Mouse (Mus musculus): ENCODE results near the gene Oas1g. TPM values are rescaled to one million over a fixed set of nuclear protein-coding genes. Genes with fewer than 3 reads are reported as not detected.
"Not testable (repeated sequence)": the region's sequence is repeated elsewhere in the genome, so short reads cannot be mapped to it uniquely, and the experiment has no call there.

Oas1g gene
- total RNA-seq (2021), result not detected

DNA sequence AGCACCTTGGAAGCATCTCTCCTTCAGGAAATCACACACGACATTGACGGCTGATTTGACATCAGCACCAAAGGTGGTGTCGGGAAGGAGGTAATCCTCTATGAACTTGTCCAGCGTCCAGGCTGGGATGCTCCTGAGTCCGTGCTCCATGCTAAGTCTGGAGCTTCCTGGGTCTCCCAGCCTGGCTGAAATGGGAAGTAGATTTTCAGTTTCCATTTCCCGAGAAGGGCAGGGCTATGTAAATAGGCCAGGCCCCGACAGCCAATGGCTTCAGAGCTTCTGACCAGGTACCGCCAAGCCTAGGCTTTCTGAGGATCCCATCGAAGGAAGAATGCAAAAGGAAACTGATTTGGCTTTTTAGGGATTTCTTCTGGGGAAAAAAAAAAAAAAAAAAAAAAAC is at the start of gene Oas1g:
Gene Oas1g (minus strand): TSS at position 201 of the 400 bp plus-strand sequence.
- DNase-seq (ENCODE audit: extremely low spot score in 1 of 2, low spot score in 1 of 2), result not testable (repeated sequence)

GRCm38 (mm10) chr5:120933966-120934365 is 46.6 kb upstream of the Oas1g start:
- DNase-seq (ENCODE audit: extremely low spot score in 1 of 2, low spot score in 1 of 2), result no peak

GRCm38 (mm10) chr5:120927036-120927435 is 39.6 kb upstream of the Oas1g start:
- no peak for DNase-seq (ENCODE audit: extremely low spot score in 1 of 2, low spot score in 1 of 2)

DNA sequence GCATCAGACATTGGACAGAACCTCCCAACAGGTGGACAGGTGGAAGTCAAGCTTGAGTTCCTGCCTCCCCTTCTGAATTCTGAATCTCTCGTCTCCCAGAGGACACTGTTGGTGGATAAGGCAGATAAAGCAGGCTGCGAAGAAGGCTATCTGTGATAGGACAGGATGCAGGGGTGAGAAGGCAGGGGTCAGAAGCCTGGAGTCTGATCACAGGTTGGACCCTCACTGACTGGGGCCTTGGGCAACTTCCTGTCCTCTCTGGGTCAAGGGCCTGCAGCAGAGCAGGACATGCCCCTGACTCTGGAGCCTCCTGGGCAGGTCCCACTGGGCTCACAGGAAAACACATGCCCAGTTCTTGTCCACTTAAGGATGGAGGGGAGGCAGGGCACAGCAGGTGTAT is 38.9 kb upstream of the Oas1g start:
- not testable (repeated sequence) for DNase-seq (ENCODE audit: extremely low spot score in 1 of 2, low spot score in 1 of 2)

DNA sequence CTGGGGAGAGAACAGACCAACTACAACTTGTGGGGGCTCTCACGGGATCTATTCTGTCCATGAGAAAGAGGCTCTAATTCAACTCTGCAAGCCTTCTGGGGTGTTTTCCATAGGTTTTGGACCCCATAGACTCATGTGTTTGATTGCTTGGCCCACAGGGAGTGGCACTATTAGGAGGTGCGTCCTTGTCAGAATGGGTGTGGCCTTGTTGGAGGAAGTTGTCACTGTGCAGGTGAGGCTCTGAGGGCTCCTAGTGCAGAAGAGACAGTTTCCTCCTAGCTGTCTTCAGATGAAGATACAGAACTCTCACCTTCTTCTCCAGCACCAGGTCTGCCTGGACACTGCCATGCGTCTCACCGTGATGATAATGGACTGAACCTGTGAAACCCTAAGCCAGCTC is 37.1 kb upstream of the Oas1g start:
- DNase-seq (ENCODE audit: extremely low spot score in 1 of 2, low spot score in 1 of 2), result not testable (repeated sequence)

GRCm38 (mm10) chr5:120923969-120924368 is 36.6 kb upstream of the Oas1g start:
- no peak for DNase-seq (ENCODE audit: extremely low spot score in 1 of 2, low spot score in 1 of 2)

GRCm38 (mm10) chr5:120920296-120920695 is 32.9 kb upstream of the Oas1g start:
- no peak for DNase-seq (ENCODE audit: extremely low spot score in 1 of 2, low spot score in 1 of 2)

GRCm38 (mm10) chr5:120919156-120919935 is 31.9 kb upstream of the Oas1g start:
- not testable (repeated sequence) for DNase-seq (ENCODE audit: extremely low spot score in 1 of 2, low spot score in 1 of 2)

GRCm38 (mm10) chr5:120914204-120914603 is 26.8 kb upstream of the Oas1g start, which contains the start of gene Oas1d:
Gene Oas1d (plus strand): TSS chr5:120914536.
- not testable (repeated sequence) for DNase-seq (ENCODE audit: extremely low spot score in 1 of 2, low spot score in 1 of 2)

DNA sequence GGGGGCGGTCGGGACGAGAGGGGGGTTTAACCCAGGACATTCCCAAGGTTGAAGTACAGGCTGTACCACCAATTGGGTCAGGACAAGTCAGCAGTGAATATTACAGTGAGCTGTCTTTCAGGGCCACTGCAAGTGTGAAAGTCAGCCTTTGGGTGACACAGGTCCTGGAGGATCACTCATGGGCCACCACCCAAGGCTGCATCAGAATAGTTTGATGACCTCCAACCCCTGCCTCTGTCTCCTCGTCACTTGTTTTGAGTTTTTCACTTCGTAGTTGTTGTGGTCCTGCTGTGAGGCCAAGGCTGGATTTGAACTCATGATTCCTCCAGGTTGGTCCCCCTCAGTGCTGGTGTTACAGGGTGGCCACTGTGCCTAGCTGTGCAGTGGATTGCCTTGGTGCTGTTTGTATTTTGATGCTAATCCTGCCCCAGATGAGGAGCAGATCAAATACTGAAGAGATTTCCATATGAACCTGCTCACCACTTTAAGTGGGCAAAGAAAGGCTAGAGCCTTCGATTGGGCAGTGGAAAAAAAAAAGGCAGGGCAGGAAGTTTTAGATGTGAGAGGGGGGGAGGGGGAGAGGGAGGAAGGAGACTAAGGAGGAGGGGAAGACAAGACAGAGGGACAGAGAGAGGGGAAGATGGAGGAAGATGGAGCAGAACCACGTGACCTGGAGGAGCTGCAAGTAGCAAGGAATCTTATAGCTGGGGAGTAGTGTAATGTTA is 20.9 kb upstream of the Oas1g start:
- no peak for DNase-seq (ENCODE audit: extremely low spot score in 1 of 2, low spot score in 1 of 2)

DNA sequence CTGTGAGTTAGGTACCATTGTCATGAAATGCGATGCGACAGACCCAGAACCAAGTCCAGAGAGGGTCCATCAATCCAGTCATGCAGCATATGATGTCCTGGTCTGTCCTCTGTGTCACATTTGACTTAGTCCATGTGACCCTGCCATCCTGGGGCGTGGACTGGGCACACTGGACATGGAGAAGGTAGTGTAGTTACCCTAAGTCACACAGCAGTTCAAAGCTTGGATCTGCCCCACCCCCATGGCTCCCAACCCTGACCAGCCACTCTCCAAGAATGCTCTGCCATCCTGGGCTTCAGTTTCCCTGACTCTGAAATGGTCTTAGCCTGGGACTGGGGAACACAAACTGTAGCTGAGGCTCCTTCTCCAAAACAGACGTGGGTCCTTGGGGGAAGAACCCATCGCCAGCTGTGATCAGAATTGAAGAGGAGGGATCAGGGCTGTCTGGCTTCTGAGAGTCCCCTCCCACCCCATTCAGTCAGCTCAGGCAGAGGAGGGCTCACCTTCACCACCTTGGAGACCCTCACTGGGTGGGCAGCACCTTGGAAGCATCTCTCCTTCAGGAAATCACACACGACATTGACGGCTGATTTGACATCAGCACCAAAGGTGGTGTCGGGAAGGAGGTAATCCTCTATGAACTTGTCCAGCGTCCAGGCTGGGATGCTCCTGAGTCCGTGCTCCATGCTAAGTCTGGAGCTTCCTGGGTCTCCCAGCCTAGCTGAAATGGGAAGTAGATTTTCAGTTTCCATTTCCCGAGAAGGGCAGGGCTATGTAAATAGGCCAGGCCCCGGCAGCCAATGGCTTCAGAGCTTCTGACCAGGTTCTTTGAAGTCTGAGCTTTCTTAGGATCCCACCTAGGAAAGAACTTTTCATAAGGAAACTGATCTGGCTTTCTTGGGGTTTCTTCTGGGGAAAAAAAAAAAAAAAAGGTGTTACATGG is 19.6 kb upstream of the Oas1g start, which contains the start of gene Oas1a:
Gene Oas1a (minus strand): TSS at position 731 of the 943 bp plus-strand sequence.
- not testable (repeated sequence) for DNase-seq (ENCODE audit: extremely low spot score in 1 of 2, low spot score in 1 of 2)

GRCm38 (mm10) chr5:120902056-120902455 is 14.6 kb upstream of the Oas1g start:
- DNase-seq (ENCODE audit: extremely low spot score in 1 of 2, low spot score in 1 of 2), result no peak

- no peak for DNase-seq (ENCODE audit: extremely low spot score in 1 of 2, low spot score in 1 of 2)
Measured at GRCm38 (mm10) chr5:120900666-120901065, 13.3 kb upstream of the Oas1g start.

- DNase-seq (ENCODE audit: extremely low spot score in 1 of 2, low spot score in 1 of 2), result no peak
Measured at GRCm38 (mm10) chr5:120898726-120899125, 11.3 kb upstream of the Oas1g start.

DNA sequence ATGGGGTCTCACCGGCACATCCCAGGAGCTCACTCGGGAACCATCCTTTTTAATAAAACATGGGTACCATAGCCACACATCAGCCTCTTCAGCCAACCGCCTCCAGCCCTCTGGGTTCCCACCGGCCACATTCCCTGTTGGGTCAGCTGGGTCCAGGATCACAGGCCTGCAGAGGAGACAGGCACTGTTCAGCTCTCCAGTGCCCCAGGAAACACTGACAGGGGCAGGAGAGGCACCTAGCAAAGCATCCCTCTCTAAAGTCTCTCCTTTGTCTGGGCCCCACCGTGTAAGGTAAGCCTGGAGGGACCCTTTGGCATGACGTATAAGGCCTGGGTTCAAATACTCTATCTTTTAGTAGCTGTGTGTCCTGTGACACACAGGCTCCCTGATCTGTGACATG is 10.9 kb upstream of the Oas1g start:
- DNase-seq (ENCODE audit: extremely low spot score in 1 of 2, low spot score in 1 of 2), result no peak

- DNase-seq (ENCODE audit: extremely low spot score in 1 of 2, low spot score in 1 of 2), result no peak
Measured at GRCm38 (mm10) chr5:120895231-120895900, 8.0 kb upstream of the Oas1g start.

DNA sequence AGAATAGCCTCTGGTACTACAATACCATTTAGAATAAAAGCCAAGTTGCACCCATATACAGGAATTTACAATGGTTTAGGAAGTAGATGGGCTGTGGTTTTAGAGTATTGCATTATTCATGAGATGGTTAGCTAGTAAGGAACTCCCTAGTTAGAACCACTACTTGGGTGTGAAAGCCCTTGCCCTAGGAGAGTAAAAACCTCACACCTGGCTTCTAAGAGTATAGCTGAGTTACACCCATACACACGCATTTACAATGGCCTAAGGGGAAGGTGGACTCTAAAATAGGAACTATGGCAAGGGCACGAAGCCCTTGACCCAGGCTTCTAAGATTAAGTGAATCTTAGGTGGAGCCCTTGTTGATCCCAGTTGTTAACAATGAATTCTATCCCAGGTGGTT is 7.3 kb upstream of the Oas1g start:
- DNase-seq (ENCODE audit: extremely low spot score in 1 of 2, low spot score in 1 of 2), result not testable (repeated sequence)

- not testable (repeated sequence) for DNase-seq (ENCODE audit: extremely low spot score in 1 of 2, low spot score in 1 of 2)
Measured at GRCm38 (mm10) chr5:120893866-120894265, 6.5 kb upstream of the Oas1g start.

DNA sequence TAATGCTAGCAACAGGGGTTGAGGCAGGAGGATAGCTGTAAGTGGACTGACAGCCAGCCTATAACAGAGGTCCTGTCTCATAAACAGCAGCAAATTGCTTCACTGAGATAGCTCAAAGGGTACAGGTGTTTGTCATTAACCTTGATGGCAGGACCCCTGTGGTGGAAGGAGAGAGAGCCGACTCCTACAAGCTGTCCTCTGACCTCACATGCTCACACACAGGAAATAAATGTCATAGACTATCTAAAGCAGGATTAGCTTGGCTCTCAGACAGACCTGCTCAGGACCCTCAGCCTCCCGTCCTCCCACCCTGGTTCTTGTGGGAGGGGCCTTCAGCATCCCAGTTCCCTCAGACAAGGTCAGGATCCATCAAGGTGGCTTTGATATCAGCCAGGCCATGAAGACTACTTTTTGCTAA is 4.8 kb upstream of the Oas1g start:
- no peak for DNase-seq (ENCODE audit: extremely low spot score in 1 of 2, low spot score in 1 of 2)
